Mouse (Mus musculus): ENCODE data around the gene Tmem123. TPM values are rescaled to one million over a fixed set of nuclear protein-coding genes. Genes with fewer than 3 reads are reported as not detected.

Tmem123 gene
- total RNA-seq, 2 experiments from 2014 or later: 53.9 to 114 TPM

DNA sequence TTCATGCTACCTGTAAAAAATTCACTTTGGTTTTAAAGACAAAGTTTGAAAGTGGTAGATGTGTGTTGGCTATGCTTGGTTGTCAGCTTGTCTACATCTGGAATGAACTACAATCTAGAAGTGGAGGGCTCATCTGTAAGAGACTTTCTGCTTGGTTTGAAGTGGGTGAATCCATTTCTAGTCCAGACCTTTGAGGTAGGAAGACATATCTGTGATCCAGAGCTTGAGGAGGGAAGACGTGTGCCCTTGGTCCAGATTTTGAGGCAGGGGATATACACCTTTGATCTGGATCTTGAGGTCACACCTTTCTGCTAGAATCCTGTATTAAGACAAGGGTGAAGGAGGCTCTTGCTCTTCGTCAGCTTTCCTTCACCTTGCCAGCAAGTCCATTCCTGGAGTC lies 33.7 kb downstream of the Tmem123 start:
- ATAC-seq (replicated peaks; ENCODE audit: low FRiP score, poor library complexity, severe bottlenecking): no peak

- no peak for ATAC-seq (replicated peaks; ENCODE audit: low FRiP score, poor library complexity, severe bottlenecking)
These were observed 34.7 kb downstream of the Tmem123 start for GRCm38 (mm10) chr9:7798555-7798954.

DNA sequence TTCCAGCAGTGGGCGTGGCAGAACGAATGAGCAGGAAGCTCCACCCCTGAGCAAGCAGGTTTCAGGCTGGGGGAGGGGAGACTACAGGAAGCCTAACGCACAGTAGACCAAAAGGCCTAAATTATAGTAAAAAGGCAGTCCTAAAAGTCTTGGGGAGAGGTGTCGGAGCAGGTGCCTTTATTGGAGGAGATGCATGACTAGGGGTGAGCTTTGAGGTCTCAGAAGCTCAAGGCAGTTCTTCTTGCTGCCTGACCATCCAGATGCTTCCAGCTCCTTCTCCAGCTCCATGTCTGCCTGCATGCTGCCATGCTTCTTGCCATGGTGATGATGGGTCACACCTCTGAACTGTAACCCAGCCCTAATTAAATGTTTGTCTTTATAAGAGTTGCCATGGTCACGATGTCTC lies 41.3 kb downstream of the Tmem123 start:
- ATAC-seq (replicated peaks; ENCODE audit: low FRiP score, poor library complexity, severe bottlenecking): no peak

DNA sequence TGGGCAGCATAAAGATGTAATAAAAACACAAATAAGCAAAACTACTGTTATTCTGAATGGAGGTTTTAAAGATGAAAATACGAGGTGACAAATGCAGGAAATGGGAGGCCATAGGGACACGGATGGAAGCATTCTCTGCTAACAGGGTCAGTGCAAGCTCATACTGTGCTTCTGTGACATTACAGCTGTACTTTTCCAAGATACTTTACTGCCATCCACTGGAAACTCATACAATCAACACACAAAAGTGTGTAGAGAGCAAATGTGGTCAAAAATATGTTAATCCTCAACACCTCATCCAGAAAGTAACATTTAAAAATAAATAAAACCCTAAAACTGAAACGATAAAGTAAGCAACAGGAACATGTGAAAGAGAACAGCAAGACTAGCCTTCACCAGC lies 58.9 kb downstream of the Tmem123 start:
- ATAC-seq (replicated peaks; ENCODE audit: low FRiP score, poor library complexity, severe bottlenecking): no peak

GRCm38 (mm10) chr9:7824916-7825315 lies 61.1 kb downstream of the Tmem123 start:
- no peak for ATAC-seq (replicated peaks; ENCODE audit: low FRiP score, poor library complexity, severe bottlenecking)

GRCm38 (mm10) chr9:7828706-7829105 lies 64.9 kb downstream of the Tmem123 start:
- ATAC-seq (replicated peaks; ENCODE audit: low FRiP score, poor library complexity, severe bottlenecking): no peak

DNA sequence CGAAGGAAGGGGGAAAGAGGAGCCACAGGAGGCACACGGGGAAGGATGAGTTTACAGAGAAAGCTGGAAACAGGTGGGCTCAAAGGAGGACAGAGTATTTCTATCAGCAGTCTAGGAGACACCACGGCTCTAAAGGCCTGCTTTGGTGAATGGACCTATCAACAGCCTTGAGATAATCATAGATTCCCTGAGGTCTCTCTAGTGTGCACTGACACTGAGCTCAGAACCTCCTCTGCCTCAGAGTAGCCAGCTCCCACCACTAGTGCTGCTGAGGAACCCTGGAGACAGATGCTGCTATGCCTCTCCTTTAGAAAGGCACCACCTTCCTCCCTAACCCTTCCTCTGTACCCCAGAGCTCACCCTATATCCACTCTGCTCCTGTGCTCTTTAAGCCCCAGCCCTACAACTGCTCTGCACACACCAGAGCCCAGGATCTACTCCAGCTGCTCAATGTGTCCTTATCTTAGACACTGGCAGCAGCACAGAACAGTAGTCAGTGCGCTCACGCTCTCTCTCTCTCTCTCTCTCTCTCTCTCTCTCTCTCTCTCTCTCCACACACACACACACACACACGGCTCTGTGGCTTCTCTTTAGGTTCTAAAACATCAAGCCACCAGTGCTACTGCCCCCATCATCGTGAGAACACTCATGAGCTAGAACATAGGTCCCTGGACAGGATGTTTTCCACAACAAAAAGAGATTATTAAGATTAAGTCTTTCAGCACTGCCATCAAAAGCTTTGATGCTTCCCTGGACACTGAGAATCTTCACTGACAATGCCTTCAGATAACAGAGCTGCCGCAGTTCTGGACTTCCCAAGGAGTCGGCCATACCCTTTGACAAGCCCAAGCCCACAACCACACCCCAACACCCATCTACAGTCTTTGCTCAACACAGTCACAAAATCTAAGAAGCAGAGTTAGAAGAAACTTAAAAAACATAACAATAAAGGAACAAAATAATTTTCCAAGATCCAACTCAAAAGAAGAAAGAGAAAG lies 66.0 kb downstream of the Tmem123 start:
- peak; percentile 80 for ATAC-seq (replicated peaks; ENCODE audit: low FRiP score, poor library complexity, severe bottlenecking)

- no peak for ATAC-seq (replicated peaks; ENCODE audit: low FRiP score, poor library complexity, severe bottlenecking)
These were observed 69.6 kb downstream of the Tmem123 start for GRCm38 (mm10) chr9:7833421-7833820.

DNA sequence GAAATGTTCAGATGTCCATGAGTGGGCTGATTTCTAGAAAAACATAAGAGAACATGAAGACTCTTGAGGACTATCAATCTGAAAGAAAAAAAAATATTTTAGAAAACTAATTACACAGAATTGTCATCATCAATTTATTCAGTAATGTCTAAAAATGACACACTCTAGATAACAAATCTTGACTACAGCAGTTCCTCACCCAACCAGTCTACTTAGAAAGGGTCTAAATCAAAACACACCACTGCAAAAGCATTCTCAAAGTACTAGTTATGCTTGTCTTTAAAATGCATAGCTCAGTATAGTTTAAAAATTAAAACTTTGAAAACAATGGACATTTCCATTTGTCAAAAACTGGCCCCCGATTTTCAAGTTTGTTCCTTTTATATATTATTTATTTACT lies 71.5 kb downstream of the Tmem123 start:
- no peak for ATAC-seq (replicated peaks; ENCODE audit: low FRiP score, poor library complexity, severe bottlenecking)

DNA sequence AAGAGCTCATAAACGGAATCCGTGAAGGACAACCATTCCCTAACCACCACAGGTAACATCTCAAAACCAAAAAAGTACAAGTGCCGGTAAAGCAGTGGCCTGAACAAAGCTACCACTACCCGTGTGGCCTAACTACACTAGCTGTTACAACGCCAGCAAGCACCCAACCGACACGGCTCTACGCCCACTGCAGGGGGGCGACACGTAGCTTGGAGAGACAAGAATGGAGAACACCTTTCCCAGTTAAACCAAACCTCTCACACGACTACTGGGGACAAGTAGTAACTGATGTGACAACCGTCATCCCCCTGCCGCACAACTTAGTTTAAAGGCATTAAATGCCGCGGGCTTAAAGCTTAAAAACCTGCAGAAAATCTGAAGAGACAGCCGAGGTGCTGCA lies 72.5 kb downstream of the Tmem123 start:
- ATAC-seq (replicated peaks; ENCODE audit: low FRiP score, poor library complexity, severe bottlenecking): peak; percentile 53

DNA sequence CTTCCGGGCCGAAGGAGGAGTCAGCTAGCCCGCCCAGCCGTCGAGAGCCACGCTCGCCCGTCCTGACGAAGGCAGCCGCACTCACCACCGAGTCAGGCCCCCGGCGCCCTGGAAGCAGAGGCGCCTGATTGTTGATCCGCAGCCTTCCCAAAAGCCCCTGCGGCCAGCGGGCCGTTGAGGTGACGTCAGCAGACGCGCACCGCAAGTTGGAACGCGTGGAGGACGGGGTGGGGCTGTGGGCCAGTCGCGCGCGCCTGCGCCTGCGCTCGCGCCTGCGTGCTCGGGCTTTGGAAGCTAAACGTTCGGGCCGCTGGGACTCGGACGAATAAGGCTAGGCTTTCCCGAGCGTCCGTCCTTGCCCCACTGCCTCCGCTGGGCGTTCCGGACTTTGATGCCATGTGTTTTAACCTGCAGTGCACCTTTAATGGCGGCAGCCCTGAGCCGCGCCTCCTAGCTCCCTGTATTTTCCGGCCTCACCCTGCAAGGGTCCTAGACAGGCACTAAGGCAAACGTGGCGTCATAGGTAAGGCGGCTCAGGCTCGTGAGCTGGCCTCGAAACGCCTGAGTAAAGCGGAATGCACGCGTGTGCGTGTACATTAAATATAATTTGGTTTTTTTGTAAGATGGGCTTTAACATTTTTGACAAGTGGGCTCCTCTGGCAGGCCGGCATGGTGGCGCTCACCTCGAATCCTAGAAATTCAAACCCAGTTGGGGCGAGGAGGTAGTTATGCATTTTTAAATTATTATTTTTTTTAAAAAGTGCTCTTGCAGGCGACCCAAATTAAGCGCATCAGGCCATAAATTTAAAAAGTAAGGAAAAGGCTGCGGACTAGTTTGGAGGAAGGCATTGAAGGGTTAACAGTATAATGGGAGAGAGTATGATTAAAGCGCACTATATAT lies 73.3 kb downstream of the Tmem123 start, which contains the start of gene Birc2:
Gene Birc2, minus strand, starts transcription at position 160 of the 901 bp plus-strand sequence.
- peak; percentile 96 for ATAC-seq (replicated peaks; ENCODE audit: low FRiP score, poor library complexity, severe bottlenecking)

- no peak for ATAC-seq (replicated peaks; ENCODE audit: low FRiP score, poor library complexity, severe bottlenecking)
These were observed 74.1 kb downstream of the Tmem123 start for GRCm38 (mm10) chr9:7837806-7838440.

DNA sequence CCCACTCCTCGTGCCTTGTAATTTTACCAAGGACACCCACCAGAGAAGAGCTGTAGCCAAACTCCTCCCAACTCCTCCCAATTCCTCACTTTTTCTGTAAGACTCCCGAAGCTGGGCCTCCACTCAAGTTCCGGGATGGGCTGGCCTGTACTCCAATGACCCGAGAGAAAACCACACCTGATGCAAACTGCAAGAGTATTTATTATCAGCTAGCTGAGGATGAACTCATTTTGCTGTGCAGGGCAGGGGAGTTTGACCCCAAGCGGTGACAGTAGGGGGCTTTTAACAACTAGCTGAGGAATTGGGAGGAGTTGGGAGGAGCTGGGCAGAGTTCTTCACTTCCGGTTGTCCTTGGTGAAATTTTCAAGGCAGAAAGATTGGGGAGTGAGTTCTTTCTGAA lies 77.4 kb downstream of the Tmem123 start:
- no peak for ATAC-seq (replicated peaks; ENCODE audit: low FRiP score, poor library complexity, severe bottlenecking)

Other genes with a start within 250 kb of the Tmem123 start
- 25.6 and 53.0 TPM in 2 replicates for gene Mmp8, start 205.6 kb upstream of the Tmem123 start, total RNA-seq (2015; ENCODE audit: low replicate concordance)
- 34.0 and 41.5 TPM in 2 replicates for gene Mmp8, start 205.6 kb upstream of the Tmem123 start, total RNA-seq (2017; ENCODE audit: low replicate concordance)
- not detected in 2 replicates for gene Mmp27, start 192.6 kb upstream of the Tmem123 start, total RNA-seq (2015; ENCODE audit: low replicate concordance)
- gene Mmp27, start 192.6 kb upstream of the Tmem123 start, total RNA-seq (2017; ENCODE audit: low replicate concordance): not detected in 2 replicates
- not detected in 2 replicates for gene Mmp20, start 135.8 kb upstream of the Tmem123 start, total RNA-seq (2015; ENCODE audit: low replicate concordance)
- gene Mmp20, start 135.8 kb upstream of the Tmem123 start, total RNA-seq (2017; ENCODE audit: low replicate concordance): not detected in 2 replicates
- not detected in 2 replicates for gene Mmp7, start 72.0 kb upstream of the Tmem123 start, total RNA-seq (2015; ENCODE audit: low replicate concordance)
- gene Mmp7, start 72.0 kb upstream of the Tmem123 start, total RNA-seq (2017; ENCODE audit: low replicate concordance): not detected in 2 replicates
- gene Birc2, start 73.0 kb downstream of the Tmem123 start, total RNA-seq (2015; ENCODE audit: low replicate concordance): 56.6 and 59.9 TPM in 2 replicates
- gene Birc2, start 73.0 kb downstream of the Tmem123 start, total RNA-seq (2017; ENCODE audit: low replicate concordance): 45.6 and 63.0 TPM in 2 replicates
- 6.7 and 12.3 TPM in 2 replicates for gene Birc3, start 109.1 kb downstream of the Tmem123 start, total RNA-seq (2015; ENCODE audit: low replicate concordance)
- gene Birc3, start 109.1 kb downstream of the Tmem123 start, total RNA-seq (2017; ENCODE audit: low replicate concordance): 12.0 and 18.7 TPM in 2 replicates
- 2.5 TPM in 1 of 2 replicates, not detected in the other for gene Yap1, start 240.6 kb downstream of the Tmem123 start, total RNA-seq (2015; ENCODE audit: low replicate concordance)
- not detected in 2 replicates for gene Yap1, start 240.6 kb downstream of the Tmem123 start, total RNA-seq (2017; ENCODE audit: low replicate concordance)